Mouse (Mus musculus): ENCODE data around the gene Tril.

The Tril gene

DNA sequence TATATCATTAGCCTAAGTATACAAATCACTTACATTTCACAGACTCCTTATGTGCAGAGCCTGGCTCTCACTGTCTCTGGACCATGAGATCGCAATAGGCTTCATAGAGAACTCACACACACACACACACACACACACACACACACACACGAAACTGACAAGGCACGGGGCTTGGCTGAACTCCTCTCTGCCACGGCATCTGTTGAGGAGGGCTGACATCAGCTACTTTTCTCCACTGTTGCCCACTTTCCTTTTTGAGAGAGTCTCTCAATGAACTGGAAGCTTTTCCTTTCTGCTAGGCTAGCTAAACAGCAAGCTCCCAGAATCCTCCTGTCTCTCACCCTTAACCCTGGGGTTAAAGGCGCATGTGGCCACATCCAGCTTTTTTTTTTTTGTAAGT is 14.6 kb downstream of the Tril start:
- no peak for DNase-seq (ENCODE audit: low spot score)

DNA sequence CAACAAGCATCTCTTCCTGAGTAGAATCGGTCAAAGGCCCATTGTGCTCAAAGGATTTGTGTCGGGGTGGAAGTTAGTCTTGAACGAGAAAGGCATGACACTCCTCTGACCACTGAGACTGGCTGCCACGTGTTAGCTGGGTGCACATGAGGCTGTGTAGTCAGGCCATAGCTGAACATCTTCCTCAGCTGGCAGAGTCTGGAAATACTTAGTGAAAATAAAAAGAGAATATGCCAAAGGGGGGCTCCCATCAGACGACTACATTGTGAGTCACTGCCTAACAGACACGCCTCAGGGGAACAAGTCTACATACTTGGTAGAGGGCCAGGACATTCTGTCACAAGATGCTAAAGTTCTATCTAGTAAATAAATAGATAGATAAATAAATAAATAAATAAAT is 16.5 kb downstream of the Tril start:
- no peak for DNase-seq (ENCODE audit: low spot score)

DNA sequence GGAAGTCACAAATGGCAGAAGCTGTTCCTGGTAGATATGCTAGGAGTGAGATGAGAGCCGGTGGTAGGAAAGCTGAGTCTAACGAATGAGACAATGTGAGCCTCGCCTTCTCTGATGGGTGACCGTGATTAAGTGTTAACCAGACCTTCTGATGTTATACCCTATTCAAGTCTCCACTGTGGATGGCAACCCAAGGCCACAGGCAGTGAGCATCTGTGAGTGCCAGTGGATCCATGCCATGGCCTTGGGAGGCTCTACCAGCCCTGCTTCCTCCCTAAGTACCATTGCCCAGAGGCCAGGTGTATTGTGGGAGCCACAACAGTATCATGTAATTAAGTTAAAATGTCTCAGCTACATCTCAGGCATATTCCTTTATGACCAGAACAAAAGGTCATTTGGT is 17.1 kb downstream of the Tril start:
- no peak for DNase-seq (ENCODE audit: low spot score)

DNA sequence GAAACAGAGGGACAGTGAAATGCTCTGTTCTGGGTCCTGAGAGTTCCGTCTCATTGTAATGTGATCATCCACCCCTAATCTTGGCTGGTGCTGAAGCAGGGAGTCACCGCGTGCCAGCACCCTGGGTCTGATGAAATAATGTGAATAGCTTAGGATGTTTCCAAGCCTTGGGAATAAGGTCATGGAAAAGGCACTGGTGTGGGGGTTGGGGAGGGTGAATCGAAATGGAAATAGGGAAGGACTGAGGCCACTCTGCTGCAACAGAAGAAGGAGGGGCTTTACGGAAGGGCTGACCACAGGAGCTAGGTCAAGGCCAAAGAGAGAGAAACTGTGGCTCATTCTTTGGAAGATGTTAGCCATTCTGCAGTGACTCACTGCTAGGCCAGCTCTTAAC is 18.7 kb downstream of the Tril start:
- DNase-seq (ENCODE audit: low spot score): no peak

DNA sequence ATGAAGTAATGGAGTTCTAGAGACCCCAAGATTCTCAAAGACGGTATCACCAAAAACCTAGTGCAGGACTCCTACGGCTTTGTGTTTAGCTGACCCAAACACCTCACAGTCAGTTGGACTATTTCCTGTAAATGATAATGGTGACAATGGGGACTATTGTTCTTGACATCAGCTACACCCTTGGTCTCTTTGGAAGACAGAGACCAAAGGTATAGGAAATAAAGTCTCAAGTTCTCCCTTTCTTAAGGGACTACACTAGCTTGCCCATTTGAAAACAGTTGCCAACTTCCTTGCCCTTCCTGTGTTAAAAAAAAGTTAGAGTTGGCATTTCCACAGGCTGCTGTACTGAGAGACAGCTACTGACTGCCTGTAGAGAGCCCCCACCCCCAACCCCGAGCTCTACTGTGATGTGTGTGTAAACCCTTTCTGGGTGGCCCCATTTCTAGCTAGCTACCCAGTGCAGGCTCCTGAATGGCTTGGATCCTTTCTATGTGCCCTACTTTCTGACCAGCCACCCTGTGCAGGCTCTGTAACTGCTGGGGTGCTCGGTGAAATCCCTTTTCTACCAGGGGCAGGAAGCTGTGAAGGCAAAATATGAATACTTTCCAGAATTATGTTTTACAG is 19.2 kb downstream of the Tril start:
- DNase-seq (ENCODE audit: low spot score): no peak

DNA sequence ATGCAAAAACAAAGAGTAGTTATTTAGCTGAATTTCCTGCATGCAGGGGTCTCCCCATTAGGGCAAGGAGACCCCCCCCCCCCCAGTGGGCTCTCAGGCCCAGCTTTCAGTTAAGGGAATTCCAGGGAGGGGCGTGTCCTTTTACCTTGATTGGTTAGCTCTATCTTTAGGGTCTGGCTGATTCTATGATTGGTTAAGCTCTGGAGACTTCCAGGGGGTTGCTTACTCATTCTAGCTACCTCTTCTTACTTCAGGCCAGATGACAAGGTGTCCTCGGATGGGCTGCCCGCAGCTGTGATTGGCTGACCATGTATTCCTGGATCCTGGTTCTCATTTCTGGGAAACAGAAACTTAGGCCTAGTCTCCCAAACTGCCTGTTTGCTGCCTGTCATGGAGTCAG is 21.8 kb downstream of the Tril start:
- no peak for DNase-seq (ENCODE audit: low spot score)

DNA sequence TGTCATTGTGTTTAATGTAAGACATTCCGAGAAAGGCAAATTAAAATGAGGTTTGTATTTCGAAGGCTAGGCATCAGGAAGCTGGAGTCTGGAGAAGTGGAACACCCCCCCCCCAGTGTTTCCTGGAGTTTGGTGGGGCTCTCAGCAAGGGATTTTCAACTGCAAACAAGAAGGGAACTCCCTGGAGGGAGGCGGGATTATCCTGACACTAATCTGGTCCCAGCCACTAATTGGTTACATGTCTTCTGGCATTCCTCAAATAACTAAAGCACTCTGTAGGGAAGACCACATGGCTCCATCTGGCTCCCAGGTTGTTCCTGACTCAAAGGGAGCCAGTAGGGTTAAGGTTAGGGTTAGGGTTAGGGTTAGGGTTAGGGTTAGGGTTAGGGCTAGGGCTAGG is 23.8 kb downstream of the Tril start:
- DNase-seq (ENCODE audit: low spot score): no peak

DNA sequence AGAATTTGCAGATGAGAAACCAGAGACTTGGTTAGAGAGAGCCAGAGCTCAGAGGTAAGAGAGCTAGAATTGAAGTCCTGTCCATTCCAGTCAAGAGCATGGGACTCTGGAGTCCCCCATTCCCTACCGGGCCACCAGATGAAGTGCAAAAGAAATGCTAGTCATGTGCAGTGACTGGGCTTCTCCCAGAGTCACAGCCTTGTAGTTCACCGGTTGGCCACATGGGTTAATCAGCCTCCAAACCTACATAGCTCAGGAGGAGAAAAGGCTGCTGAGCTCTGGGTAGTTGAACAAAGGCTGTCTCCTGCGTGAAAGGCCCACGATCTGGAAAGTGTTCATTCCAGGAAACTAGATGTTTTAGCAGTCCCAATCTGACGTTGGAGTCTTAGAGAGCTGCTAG is 24.8 kb downstream of the Tril start:
- no peak for DNase-seq (ENCODE audit: low spot score)

DNA sequence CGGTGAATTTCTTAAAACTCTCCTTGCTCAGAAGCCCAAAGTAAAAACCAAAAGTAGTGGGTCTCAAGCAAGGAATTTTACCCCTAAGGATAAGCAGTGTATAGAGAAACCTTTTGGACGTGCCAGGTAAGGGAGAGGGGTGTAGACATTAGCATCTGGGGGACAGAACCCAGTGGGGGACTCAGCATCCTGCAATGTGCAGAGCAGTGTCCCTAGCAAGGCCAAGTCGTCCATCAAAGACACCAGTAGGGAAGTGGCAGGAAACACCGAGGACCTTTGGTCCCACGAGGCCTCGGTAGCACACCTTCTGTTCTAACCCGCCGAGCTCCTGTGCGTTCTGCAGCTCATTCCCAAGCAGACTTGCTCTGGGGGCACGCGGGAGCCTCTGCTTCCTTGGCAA is 25.6 kb downstream of the Tril start:
- no peak for DNase-seq (ENCODE audit: low spot score)

DNA sequence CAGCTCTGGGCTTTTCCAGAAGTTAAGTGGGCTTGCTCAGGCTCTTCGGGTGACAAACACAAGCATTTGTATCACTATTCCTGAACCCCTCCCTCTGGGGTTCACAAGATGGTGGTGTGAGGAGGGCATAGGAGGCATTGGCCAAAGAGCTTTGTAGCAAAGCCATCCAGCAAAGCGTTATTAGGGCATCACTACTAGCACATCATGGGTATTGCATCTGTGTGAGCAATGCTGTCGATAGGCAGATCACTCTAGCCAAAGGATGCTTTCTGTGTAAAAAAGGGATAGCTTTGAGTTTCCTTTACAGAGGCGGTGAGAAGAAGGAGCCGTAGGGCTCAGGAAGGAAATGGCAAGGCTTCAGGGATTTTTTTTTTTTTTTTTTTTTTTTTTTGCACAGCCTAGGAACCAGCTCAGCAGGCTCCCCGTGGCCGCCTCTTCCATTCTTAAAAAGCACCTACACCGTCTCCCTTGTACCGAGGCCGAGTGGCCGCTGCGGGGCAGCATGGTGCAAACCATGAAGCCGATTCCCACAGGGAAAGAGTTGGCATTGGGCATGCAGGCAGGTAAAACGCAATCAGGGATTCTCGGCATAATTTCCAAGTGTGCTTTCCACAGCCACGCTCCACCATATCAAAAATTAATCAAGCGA is 26.2 kb downstream of the Tril start:
- DNase-seq (ENCODE audit: low spot score): peak; percentile 86

DNA sequence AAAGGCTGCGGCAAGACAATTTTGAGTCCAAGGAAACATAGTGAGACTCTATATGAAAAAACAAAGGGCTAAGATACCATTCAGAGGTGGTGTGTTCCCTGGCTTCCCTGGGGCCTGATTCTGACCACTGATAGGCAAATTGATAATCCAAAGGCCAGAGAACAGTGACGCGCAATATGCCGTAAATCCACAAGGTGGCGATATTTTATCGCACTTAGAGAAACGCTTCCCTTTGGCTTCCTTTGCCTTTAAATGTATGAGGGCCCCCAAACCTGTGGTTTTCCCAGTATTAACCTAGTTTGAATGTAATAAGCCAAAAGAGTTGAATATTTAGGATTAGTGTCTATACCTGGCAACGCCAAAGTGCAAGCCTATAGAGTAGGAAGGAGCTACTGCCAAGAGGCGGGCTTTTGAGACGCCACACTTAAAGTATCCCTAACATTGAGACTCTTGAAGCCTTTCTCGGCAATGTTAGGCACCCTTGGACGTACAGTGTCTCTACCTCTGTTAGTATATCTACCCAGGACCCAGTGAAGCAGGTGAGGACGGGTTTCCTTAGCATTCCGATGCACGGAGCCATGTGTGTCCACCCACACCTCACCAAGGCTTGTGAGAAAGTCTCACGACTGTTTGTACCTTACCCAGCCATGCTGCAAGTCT is 37.6 kb downstream of the Tril start:
- peak; percentile 75 for DNase-seq (ENCODE audit: low spot score)

DNA sequence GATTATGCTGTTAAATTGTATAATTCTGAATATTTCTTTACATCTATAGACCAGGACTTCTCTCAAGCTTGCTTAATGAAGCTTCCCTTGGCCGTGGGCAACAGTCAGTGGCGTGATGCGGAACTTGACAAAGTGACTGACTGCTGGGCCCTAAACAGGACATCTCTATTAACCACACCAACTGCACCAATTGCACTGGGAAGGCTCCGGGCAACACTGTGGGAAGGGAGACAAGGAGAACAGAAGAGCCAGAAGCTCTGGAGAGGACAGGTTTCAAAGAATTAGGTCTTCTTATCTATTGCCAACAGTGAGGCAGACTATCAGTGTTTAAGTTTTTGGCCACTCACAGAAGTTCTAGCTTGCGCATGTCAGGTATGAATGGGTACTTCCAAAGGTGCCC is 38.4 kb downstream of the Tril start:
- no peak for DNase-seq (ENCODE audit: low spot score)

DNA sequence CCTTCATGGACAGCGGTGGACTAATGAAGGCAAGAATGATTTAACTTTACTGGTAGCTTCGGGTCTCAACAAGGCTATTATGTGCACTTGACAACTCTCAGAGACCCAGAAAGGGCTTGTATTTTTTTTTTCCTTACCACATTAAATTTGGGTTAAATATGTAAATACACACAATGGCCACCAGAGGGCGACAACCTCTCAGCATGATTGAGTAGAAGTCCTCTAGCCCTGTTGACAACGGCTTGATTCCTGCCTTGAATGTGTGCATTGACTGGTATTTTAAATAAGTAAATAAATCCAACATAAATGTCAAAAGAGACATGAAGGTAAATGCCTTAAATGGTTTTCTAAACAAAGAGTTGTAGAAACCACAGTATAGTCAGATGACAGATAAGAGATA is 39.5 kb downstream of the Tril start:
- DNase-seq (ENCODE audit: low spot score): peak; percentile 26

DNA sequence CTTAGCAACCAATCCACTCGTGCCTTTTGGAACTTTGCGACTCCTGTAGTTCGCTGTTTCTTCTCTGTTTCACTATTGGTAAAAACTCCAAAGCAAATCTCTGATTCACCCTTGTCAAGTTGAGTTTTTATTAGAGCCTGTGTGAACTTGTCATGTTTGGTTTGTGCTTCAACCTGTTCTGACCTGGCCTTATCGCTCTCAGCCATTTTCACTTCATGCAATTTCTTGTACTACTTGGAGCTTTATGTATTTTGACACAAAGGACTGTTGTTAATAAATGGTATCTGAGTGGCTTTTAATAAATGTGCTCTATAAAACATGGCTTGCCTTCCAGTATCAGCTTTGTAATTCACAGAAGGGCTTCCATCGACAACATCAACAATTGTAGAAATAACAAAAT is 40.6 kb downstream of the Tril start:
- DNase-seq (ENCODE audit: low spot score): no peak

DNA sequence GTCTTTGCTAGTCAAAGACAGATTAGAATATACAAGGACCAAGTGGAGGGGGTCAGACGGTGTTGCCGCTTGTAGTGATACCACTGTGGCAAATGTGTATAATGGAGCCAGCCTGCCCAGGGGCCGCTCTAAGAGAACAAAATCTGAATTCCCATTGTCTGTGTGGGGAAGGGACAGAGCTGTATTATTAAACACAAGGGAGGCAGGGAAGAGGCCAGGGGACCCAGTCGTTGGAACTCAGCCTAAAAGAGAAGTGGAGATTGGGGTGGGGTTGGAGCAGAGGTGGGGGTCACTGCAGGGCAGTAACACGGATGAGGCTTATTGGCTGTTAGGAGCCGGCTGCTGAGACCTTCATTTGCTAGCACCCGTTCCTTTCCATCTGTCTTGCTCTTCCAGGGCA is 41.1 kb downstream of the Tril start:
- DNase-seq (ENCODE audit: low spot score): no peak

DNA sequence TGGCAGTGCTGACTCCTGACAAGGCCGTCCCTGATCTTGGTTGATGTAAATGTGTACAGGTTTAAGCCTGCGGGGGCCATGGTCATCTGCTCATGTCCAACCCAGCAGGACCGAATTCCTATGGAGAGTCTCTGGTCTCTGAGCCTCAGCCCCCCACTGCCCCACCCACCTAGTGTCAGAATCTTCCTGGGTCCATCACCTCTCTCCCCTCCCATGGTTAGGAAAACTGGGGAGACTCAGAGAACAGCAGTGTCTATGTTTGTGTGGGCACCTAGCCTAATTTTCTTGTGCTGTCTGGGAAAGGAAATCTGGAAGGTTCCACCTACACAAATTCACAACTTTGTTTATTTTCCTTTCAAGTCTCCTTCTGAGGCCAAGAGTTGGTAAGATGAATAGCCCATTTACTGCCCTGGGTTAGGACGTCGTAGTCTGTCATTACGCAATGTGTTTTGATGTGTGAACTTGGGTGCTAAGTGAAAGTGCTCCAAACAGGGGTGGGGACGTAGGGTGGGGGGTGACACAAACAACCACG is 42.1 kb downstream of the Tril start:
- no peak for DNase-seq (ENCODE audit: low spot score)

DNA sequence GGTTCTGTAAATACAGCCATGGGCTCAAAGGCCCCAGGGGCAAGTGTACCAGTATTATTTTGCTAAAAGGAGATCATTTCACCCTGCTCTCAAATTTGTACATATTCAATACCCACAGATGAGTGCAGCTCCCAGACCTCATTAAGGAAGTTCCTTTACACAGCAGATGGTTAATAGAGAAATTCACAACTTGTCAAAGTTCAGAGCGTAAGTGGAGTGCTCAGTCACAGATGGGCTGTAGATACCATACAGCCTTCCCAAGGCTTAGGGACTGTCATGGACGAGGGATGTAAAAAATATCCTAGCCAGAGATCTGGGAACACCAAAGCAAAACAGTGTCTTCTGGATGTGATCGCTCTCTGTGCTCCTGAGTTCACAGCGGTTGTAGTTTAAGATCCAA is 52.4 kb downstream of the Tril start:
- no peak for DNase-seq (ENCODE audit: low spot score)

DNA sequence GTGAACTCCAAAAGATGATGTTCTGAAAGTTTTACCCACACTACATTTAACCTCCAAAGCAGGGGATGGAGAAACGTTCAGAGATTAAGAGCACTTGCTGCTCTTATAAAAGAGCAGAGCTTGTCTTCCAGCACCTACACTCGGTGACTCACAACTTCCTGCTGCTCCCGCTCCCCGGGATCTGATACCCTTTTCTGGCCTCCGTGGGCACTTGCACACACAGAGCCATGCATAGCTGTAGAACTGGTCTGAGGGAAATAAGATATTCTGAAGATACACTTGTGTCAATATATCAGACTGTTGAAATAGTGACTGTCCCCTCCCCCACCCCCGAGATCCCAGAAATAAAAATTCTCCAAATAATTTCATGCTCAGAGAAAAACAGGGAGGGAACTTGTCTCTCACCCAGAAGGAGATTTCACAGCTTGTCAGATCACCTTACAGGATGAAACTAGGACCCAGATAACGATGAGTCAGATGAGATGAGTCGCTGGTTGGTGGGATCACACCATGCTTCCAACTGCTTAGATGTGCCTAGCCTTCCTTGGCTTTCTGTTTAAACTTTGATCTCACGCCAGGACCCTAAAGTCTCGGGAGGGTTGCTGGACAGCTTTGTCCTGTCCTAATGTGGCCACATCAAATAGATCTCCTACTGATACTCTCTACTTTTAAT is 54.3 kb downstream of the Tril start:
- DNase-seq (ENCODE audit: low spot score): no peak

DNA sequence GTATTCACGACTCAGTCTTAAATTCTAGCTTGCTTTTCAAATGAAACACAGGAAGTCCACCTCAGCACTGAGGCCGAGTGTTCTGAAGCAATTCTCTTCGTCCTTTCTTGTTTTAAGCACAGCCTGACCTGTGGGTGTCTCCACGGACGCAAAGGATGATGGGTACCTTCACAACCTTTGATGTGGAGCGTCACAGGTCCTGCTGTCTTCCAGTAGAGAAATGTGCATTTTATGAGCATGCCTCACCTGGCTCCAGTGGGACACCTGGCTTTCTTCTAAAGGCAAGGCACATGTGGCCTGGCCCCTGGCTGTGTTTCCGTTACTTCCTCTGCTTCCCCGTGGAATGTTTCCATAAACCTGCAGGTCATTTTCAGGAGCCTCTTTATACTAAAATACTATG is 54.9 kb downstream of the Tril start:
- no peak for DNase-seq (ENCODE audit: low spot score)

Data from layer of hippocampus, adult 11-12 months (tissue).